Mouse (Mus musculus): ENCODE results near the gene Rhbdf1. TPM values are rescaled to one million over a fixed set of nuclear protein-coding genes. Genes with fewer than 3 reads are reported as not detected.

Rhbdf1 gene
- total and polyA plus RNA-seq, 2 experiments: 3.1 to 18.0 TPM

GRCm38 (mm10) chr11:32266776-32267175 is 44.7 kb upstream of the Rhbdf1 start:
- Histone ChIP-seq H3K79me2 (ENCODE audit: control insufficient read depth, insufficient read depth, low read length) (peaks cover 9% of the 10 kb centered on the region; the same call in 1 of the 2 replicates), H3K4me1 (ENCODE audit: control insufficient read depth, insufficient read depth, low read length) (no peaks in the 10 kb centered on the region; the same call in 1 of the 2 replicates), H3K27ac (replicated peaks; ENCODE audit: insufficient read depth, low read depth, low read length) (peak overlapping the region; percentile 73; the same call in 1 of the 2 replicates), H3K9ac (ENCODE audit: low read depth, low read length) (peak overlapping the region; percentile 91; the same call in 1 of the 2 replicates), H3K27me3 (ENCODE audit: control insufficient read depth, insufficient read depth, low read length) (no peaks in the 10 kb centered on the region), H3K36me3 (ENCODE audit: control insufficient read depth, insufficient read depth, low read length) (peaks cover 4% of the 10 kb centered on the region), H3K4me3 (ENCODE audit: insufficient read depth, low read depth, low read length) (peak overlapping the region; percentile 97)
- 28% methylated on average over 6 of the region's 6 CpGs for WGBS
- peak; percentile 1 for DNase-seq (ENCODE audit: extremely low read depth, low read depth, low spot score)
- TF ChIP-seq CTCF (IDR thresholded peaks at IDR 0.05; ENCODE audit: low read depth, low read length) (no peak), POLR2A (IDR thresholded peaks at IDR 0.05; ENCODE audit: extremely low read depth, insufficient read depth, low read length) (no peak)

DNA sequence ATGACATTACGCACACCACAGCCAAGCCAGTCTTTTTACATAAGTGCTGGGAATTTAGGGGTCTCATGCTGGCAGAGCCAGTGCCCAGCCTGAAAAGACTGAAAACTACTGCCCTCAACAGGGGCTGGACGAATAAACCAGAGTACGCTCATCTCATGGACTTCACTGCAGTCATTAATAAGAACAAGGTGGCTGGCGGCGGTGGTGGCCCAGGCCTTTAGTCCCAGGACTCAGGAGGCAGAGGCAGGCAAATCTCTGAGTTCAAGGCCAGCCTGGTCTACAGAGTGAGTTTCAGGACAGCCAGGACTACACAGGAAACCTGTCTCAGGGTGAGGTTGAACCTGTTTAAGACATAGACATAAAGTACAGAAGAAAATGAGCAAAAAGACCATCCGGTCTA is 44.1 kb upstream of the Rhbdf1 start:
- no peak for DNase-seq (ENCODE audit: extremely low read depth, low read depth, low spot score)
- Histone ChIP-seq H3K4me3 (ENCODE audit: insufficient read depth, low read depth, low read length) (no peak overlapping the region), H3K27ac (replicated peaks; ENCODE audit: insufficient read depth, low read depth, low read length) (no peak overlapping the region), H3K27me3 (ENCODE audit: control insufficient read depth, insufficient read depth, low read length) (no peaks in the 10 kb centered on the region), H3K79me2 (ENCODE audit: control insufficient read depth, insufficient read depth, low read length) (peaks cover 9% of the 10 kb centered on the region; the same call in 1 of the 2 replicates), H3K9ac (ENCODE audit: low read depth, low read length) (no peak overlapping the region), H3K4me1 (ENCODE audit: control insufficient read depth, insufficient read depth, low read length) (no peaks in the 10 kb centered on the region; the same call in 1 of the 2 replicates), H3K36me3 (ENCODE audit: control insufficient read depth, insufficient read depth, low read length) (peaks cover 8% of the 10 kb centered on the region)
- WGBS: 98% methylated on average over 6 of the region's 6 CpGs
- no peak for TF ChIP-seq POLR2A (IDR thresholded peaks at IDR 0.05; ENCODE audit: extremely low read depth, insufficient read depth, low read length)
- no peak for TF ChIP-seq CTCF (IDR thresholded peaks at IDR 0.05; ENCODE audit: low read depth, low read length)

GRCm38 (mm10) chr11:32265117-32265738 is 43.1 kb upstream of the Rhbdf1 start:
- no peak overlapping the region for H3K27ac ChIP-seq (replicated peaks; ENCODE audit: insufficient read depth, low read depth, low read length)
- 96% methylated on average over 3 of the region's 3 CpGs for WGBS
- DNase-seq (ENCODE audit: extremely low read depth, low read depth, low spot score): no peak
- H3K9ac ChIP-seq (ENCODE audit: low read depth, low read length): no peak overlapping the region
- peaks cover 9% of the 10 kb centered on the region; the same call in 1 of the 2 replicates for H3K79me2 ChIP-seq (ENCODE audit: control insufficient read depth, insufficient read depth, low read length)
- no peaks in the 10 kb centered on the region for H3K27me3 ChIP-seq (ENCODE audit: control insufficient read depth, insufficient read depth, low read length)
- H3K4me1 ChIP-seq (ENCODE audit: control insufficient read depth, insufficient read depth, low read length): no peaks in the 10 kb centered on the region; the same call in 1 of the 2 replicates
- no peak overlapping the region for H3K4me3 ChIP-seq (ENCODE audit: insufficient read depth, low read depth, low read length)
- TF ChIP-seq POLR2A (IDR thresholded peaks at IDR 0.05; ENCODE audit: extremely low read depth, insufficient read depth, low read length) (no peak), CTCF (IDR thresholded peaks at IDR 0.05; ENCODE audit: low read depth, low read length) (no peak)
- H3K36me3 ChIP-seq (ENCODE audit: control insufficient read depth, insufficient read depth, low read length): peaks cover 11% of the 10 kb centered on the region

- no peaks in the 10 kb centered on the region for H3K27me3 ChIP-seq (ENCODE audit: control insufficient read depth, insufficient read depth, low read length)
- H3K4me1 ChIP-seq (ENCODE audit: control insufficient read depth, insufficient read depth, low read length): no peaks in the 10 kb centered on the region
- TF ChIP-seq POLR2A (IDR thresholded peaks at IDR 0.05; ENCODE audit: extremely low read depth, insufficient read depth, low read length) (no peak), CTCF (IDR thresholded peaks at IDR 0.05; ENCODE audit: low read depth, low read length) (no peak)
- no peak overlapping the region for H3K4me3 ChIP-seq (ENCODE audit: insufficient read depth, low read depth, low read length)
- no peak overlapping the region for H3K9ac ChIP-seq (ENCODE audit: low read depth, low read length)
- H3K27ac ChIP-seq (replicated peaks; ENCODE audit: insufficient read depth, low read depth, low read length): no peak overlapping the region
- peaks cover 9% of the 10 kb centered on the region; the same call in 1 of the 2 replicates for H3K79me2 ChIP-seq (ENCODE audit: control insufficient read depth, insufficient read depth, low read length)
- peaks cover 13% of the 10 kb centered on the region for H3K36me3 ChIP-seq (ENCODE audit: control insufficient read depth, insufficient read depth, low read length)
- WGBS: 93% methylated on average over 10 of the region's 10 CpGs
- DNase-seq (ENCODE audit: extremely low read depth, low read depth, low spot score): no peak
Measured at GRCm38 (mm10) chr11:32262674-32263415, 40.7 kb upstream of the Rhbdf1 start.

DNA sequence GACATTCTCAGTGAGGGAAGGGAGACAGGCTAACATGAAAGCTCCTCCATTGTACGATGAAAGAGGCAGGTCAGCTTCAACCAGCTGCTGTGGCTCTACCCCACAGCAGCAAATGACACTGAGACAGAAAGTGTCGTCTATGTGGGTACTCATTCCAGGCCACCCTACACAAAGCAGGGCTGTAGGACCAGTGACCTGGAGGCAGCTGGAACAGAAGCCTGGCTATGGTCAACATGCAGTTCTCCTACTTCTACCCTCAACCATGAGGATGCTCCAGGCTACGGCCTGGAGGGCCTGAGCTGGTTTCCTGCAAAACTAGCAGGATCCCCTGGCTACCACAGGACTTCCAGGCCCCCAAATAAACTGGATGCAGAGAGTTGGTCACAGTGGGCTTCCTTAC is 34.5 kb upstream of the Rhbdf1 start:
- no peak overlapping the region for H3K27ac ChIP-seq (replicated peaks; ENCODE audit: insufficient read depth, low read depth, low read length)
- TF ChIP-seq POLR2A (IDR thresholded peaks at IDR 0.05; ENCODE audit: extremely low read depth, insufficient read depth, low read length) (no peak), CTCF (IDR thresholded peaks at IDR 0.05; ENCODE audit: low read depth, low read length) (no peak)
- no peak for DNase-seq (ENCODE audit: extremely low read depth, low read depth, low spot score)
- H3K9ac ChIP-seq (ENCODE audit: low read depth, low read length): no peak overlapping the region
- no peaks in the 10 kb centered on the region for H3K4me1 ChIP-seq (ENCODE audit: control insufficient read depth, insufficient read depth, low read length)
- H3K79me2 ChIP-seq (ENCODE audit: control insufficient read depth, insufficient read depth, low read length): peaks cover 3% of the 10 kb centered on the region
- WGBS: 95% methylated on average over 3 of the region's 3 CpGs
- H3K27me3 ChIP-seq (ENCODE audit: control insufficient read depth, insufficient read depth, low read length): no peaks in the 10 kb centered on the region
- no peak overlapping the region for H3K4me3 ChIP-seq (ENCODE audit: insufficient read depth, low read depth, low read length)
- H3K36me3 ChIP-seq (ENCODE audit: control insufficient read depth, insufficient read depth, low read length): peaks cover 37% of the 10 kb centered on the region

Measured in liver, adult 2 months (tissue).